Mouse (Mus musculus) heart, adult 2 months (tissue): Measurements from ENCODE around the gene Lgi2. TPM values are rescaled to one million over a fixed set of nuclear protein-coding genes. Genes with fewer than 3 reads are reported as not detected.

ENCODE experiments used
- DNase-seq, 2 experiments: peaks; one replicate each; pipeline ENCODE4 v3.0.0; 2021
- H3K27ac ChIP-seq: fragments of 200-600 bp; 2 replicates; pipeline ENCODE4 v1.8.1; 2022
- H3K27me3 ChIP-seq: fragments of 200-500 bp; 2 replicates; pipeline ENCODE4 v1.6.1; 2012; ENCODE audit warnings: mild to moderate bottlenecking, low read length, inconsistent platforms, mixed read lengths; ENCODE audit not compliant: control insufficient read depth, insufficient read depth
- H3K36me3 ChIP-seq: fragments of 200-500 bp; 2 replicates; pipeline ENCODE4 v1.6.1; 2012; ENCODE audit warnings: low read length, inconsistent platforms; ENCODE audit not compliant: control insufficient read depth, insufficient read depth
- H3K4me1 ChIP-seq: fragments of 200-500 bp; 2 replicates; pipeline ENCODE4 v1.6.1; 2011; ENCODE audit warnings: low read length; ENCODE audit not compliant: control insufficient read depth, insufficient read depth
- H3K4me3 ChIP-seq: fragments of 200-600 bp; 2 replicates; pipeline ENCODE4 v1.8.1; 2022
- H3K79me2 ChIP-seq: fragments of 200-500 bp; replicated peaks from 2 replicates; pipeline ENCODE4 v1.6.1; 2012; ENCODE audit warnings: mild to moderate bottlenecking, inconsistent platforms, low read length, moderate library complexity, mixed read lengths; ENCODE audit not compliant: control insufficient read depth, insufficient read depth
- H3K9ac ChIP-seq: fragments of 200-500 bp; 2 replicates; pipeline ENCODE4 v1.6.1; 2012; ENCODE audit warnings: low read depth, mild to moderate bottlenecking, control low read depth, inconsistent platforms, low read length, mixed read lengths
- CTCF ChIP-seq: fragments of 200-600 bp; IDR thresholded peaks from 2 replicates; pipeline ENCODE4 v1.8.1; 2022; ENCODE audit warnings: antibody characterized with exemption, mild to moderate bottlenecking, moderate library complexity
- EP300 ChIP-seq: fragments of 200-500 bp; IDR thresholded peaks from 2 replicates; pipeline ENCODE4 v1.6.1; 2011; ENCODE audit warnings: low read depth, low read length, control low read depth; ENCODE audit not compliant: insufficient read depth
- POLR2A ChIP-seq: fragments of 200-500 bp; IDR thresholded peaks from 2 replicates; pipeline ENCODE4 v1.6.1; 2011; ENCODE audit warnings: mild to moderate bottlenecking, low read depth, low read length, control low read depth; ENCODE audit not compliant: insufficient read depth
- WGBS: fragments of 180-500 bp; shearing (Covaris S2); methylation state at CpG from one replicate; pipeline ENCODE4 v1.1.7; 2018; 5-methylcytosine and 5-hydroxymethylcytosine counted together
- intact Hi-C: fragments of 180-260 bp; cut with DNase I; formaldehyde crosslinking; loops from one replicate; pipeline ENCODE4 v1.15.1; 2025
- polyA plus RNA-seq: library from polyadenylated mRNA; depleted of rRNA; stranded (reverse); fragments of >200 nt; gene quantifications from 2 replicates; pipeline ENCODE4 v1.2.3, GENCODE M21; 2012
- total RNA-seq, 2 experiments: library from RNA; stranded (reverse); gene quantifications; 2 replicates each; pipeline ENCODE4 v1.2.3; 2021

Gene Lgi2
- total and polyA plus RNA-seq, 3 experiments, result 0.32 to 0.88 (median 0.39) TPM

DNA sequence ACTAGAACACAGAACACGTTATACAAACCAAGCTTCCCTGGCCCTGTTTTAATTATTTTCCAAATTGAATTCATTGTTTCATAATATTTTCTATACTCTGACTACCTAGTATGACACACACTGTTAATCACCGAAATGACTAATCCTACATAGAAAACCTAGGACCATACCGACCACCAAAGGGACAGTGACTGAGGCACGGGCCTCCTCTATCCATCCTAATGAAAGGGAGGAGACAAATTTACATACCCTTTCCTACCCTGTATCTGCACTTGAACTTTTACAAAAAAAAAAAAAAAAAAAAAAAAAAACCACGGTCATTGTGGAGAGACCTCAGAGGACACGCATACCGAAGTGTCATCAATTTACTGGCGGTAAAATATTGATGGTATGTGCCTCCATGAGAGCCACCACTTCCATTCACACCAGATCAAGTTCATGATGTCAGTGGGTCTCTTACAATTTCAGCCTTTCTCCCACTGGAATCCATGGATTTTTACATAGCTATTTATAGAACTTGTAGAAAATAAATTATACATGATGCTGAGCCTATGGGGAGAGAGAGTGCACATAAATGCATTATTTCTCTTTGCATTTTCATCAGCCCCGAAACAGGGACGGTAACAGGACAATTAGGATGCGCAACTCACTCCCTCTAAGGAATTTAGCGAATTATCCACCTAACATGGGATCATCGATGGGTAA lies 15.5 kb downstream of the Lgi2 start:
- H3K4me3 ChIP-seq, result no peak overlapping the region
- no peaks in the 10 kb centered on the region for H3K79me2 ChIP-seq
- intact Hi-C loops, result no loop called here
- H3K4me1 ChIP-seq, result no peaks in the 10 kb centered on the region
- DNase-seq, result no peak
- TF ChIP-seq CTCF (no peak), POLR2A (no peak), EP300 (no peak)
- WGBS, result 83% methylated on average over 13 of the region's 13 CpGs
- H3K27me3 ChIP-seq, result no peaks in the 10 kb centered on the region
- no peak overlapping the region for H3K9ac ChIP-seq
- H3K27ac ChIP-seq, result no peak overlapping the region
- no peaks in the 10 kb centered on the region for H3K36me3 ChIP-seq

DNA sequence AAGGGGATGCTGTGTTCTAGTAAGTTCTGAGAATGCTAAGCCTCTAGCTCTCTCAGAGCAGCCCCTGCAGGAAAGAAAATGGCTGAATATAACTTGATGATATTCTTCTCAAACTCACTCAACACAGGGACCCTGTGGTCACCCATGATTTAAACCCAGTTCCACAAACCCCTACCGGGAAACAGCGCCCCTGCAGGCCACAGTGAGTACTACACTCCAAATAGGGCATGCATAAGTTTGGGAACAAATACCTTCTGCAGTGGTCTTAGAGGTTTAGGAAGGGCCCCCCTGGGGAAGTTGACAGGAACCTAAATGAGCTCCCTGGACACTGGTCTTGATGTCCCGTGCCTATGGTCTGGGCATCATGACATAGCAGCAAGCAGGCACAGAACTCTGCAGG lies 19.3 kb downstream of the Lgi2 start:
- Histone ChIP-seq H3K79me2 (no peaks in the 10 kb centered on the region), H3K27me3 (no peaks in the 10 kb centered on the region), H3K4me3 (no peak overlapping the region), H3K9ac (no peak overlapping the region), H3K36me3 (no peaks in the 10 kb centered on the region), H3K4me1 (no peaks in the 10 kb centered on the region), H3K27ac (no peak overlapping the region)
- peak in 1 of 2 experiments; percentile 30 for DNase-seq
- WGBS, result 53% methylated on average over 3 of the region's 3 CpGs
- intact Hi-C loops, result no loop called here
- no peak for TF ChIP-seq POLR2A
- TF ChIP-seq CTCF, result peak; percentile 81

DNA sequence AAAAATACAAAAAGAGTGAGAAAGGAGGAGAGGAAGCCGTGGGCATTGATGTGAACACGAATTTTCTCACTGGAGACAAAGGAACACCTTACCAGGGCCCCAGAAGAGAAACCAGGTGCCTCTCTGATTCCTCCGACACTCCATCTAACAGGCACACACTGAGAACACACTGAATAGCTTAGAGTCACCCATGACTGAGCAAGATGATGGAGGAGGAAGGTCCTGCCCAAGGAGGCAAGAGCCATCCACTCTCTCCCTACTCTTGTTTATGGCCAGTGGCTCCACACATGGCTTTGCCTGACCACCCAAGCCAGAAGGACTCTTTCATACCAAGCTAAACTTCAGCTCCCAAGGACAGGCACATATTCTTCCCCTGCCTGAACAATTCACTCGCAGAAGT lies 22.5 kb downstream of the Lgi2 start:
- WGBS, result 91% methylated on average over 4 of the region's 4 CpGs
- intact Hi-C loops, result no loop called here
- H3K4me3 ChIP-seq, result no peak overlapping the region

DNA sequence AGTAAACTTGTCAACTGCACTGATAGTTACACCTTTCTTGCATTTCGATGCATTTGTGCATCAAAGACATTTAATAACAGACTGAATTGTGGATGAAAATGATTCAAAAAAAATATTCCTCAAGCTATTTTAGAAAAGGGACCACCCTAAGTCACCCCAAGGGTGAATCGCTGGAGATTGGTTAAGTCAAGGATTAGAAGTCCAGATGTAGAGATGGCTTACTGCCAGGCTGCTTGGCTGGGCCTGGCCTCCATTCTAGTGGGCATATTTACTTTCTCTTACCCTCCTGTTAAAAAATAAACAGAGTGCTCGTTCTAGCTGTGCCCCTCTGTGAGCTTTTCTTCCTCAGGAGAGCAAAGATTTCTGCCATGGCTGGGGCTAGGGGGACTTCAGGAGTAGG lies 26.1 kb downstream of the Lgi2 start:
- intact Hi-C loops, result no loop called here
- TF ChIP-seq CTCF, result no peak
- TF ChIP-seq EP300, result no peak
- TF ChIP-seq POLR2A, result no peak
- Histone ChIP-seq H3K27me3 (no peaks in the 10 kb centered on the region; the same call in 1 of the 2 replicates), H3K79me2 (no peaks in the 10 kb centered on the region), H3K4me1 (no peaks in the 10 kb centered on the region), H3K36me3 (no peaks in the 10 kb centered on the region), H3K27ac (no peak overlapping the region), H3K4me3 (no peak overlapping the region), H3K9ac (no peak overlapping the region)
- DNase-seq, result no peak
- WGBS, result 48% methylated on average over 3 of the region's 3 CpGs

More for the DNA sequence above, 22.5 kb downstream of the Lgi2 start:
- Histone ChIP-seq H3K27ac (no peak overlapping the region), H3K79me2 (no peaks in the 10 kb centered on the region), H3K27me3 (no peaks in the 10 kb centered on the region), H3K36me3 (no peaks in the 10 kb centered on the region), H3K9ac (no peak overlapping the region), H3K4me1 (no peaks in the 10 kb centered on the region)
- TF ChIP-seq CTCF (no peak), POLR2A (no peak), EP300 (no peak)
- DNase-seq, result no peak

DNA sequence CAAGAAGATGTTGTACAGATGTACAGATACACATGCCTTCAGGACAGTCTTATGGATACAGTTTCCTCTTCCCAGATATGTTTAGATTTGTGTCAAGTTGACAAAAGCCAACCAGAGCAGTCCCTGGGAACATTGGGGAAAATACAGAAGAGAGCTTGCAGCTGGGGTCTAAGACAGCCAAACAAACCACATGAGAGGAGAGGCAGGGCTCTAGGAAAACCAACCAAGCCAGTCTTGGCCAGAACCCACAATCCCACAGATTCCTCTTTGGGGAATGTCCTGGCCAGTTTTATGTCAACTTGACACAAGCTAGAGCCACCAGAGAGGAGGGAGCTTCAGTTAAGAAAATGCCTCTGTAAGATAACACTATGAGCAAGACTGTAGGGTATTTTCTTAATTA lies 26.8 kb downstream of the Lgi2 start:
- DNase-seq, result peak in 1 of 2 experiments; percentile 24
- Histone ChIP-seq H3K4me1 (no peaks in the 10 kb centered on the region), H3K9ac (no peak overlapping the region), H3K27me3 (no peaks in the 10 kb centered on the region; the same call in 1 of the 2 replicates), H3K4me3 (no peak overlapping the region), H3K79me2 (no peaks in the 10 kb centered on the region), H3K27ac (no peak overlapping the region), H3K36me3 (no peaks in the 10 kb centered on the region)
- intact Hi-C loops, result no loop called here
- TF ChIP-seq CTCF (no peak), POLR2A (no peak), EP300 (no peak)

DNA sequence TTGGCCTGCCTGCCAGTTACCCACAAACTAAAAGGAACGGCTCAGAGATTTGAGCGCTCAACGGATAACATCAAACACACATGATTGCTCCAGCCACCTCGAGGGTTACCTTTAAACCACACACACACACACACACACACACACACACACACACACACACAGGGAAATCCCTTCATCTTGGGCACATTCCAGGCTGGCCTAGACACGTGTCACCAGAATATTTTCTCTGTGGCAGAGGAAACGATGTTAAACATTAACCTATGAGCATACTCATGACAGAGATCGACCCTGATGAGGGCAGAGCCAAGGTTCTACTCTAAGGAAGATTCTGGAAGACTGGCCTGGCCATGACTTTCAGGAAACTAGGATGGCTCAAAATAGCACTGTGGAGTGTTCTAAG lies 29.2 kb downstream of the Lgi2 start:
- H3K9ac ChIP-seq, result no peak overlapping the region
- H3K4me1 ChIP-seq, result no peaks in the 10 kb centered on the region
- DNase-seq, result no peak
- no peak overlapping the region for H3K4me3 ChIP-seq
- TF ChIP-seq CTCF (no peak), POLR2A (no peak), EP300 (no peak)
- no peak overlapping the region for H3K27ac ChIP-seq
- H3K36me3 ChIP-seq, result no peaks in the 10 kb centered on the region
- 82% methylated on average over 7 of the region's 7 CpGs for WGBS
- no peaks in the 10 kb centered on the region; the same call in 1 of the 2 replicates for H3K27me3 ChIP-seq
- no peaks in the 10 kb centered on the region for H3K79me2 ChIP-seq
- intact Hi-C loops, result no loop called here
